In the genomic region with DNA sequence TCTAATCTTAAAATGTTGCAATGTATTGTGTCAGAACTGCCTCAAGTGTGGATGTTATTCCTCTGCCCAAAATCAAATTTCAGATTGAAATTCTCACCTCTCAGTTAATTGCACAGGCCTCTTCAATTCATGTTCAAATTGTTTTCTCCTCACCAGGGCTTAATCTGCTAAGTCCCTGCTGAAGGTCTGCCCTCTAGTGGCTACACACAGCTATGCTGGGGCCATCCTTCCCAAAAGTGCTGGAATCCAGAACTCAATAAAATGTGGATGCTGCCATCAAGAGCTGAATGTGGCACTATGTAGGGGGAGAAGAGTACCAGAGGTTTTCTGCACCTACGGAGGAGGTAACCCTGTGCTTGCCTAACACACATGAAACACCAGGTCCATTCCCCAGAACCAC, we compare ENCODE assay signal across 10 mouse cellular contexts. TPM values are rescaled to one million over a fixed set of nuclear protein-coding genes. Genes with fewer than 3 reads are reported as not detected.
DNase-seq lines count a peak whose midpoint lies in the region; ATAC-seq and TF ChIP-seq lines count a peak whose summit lies in the region.
"Had no signal": no experiment of that assay in that cellular context is flagged by ENCODE, and none has a peak within 500 bp of the region (broad histone marks: within the 10 kb centered on the region; RNA-seq: fewer than 3 reads in every experiment).

No protein-coding gene starts in this region.

- H3K27ac ChIP-seq in hindbrain, postnatal 0 days: no peak overlapping the region
- H3K27ac ChIP-seq in hindbrain, embryonic 12.5 days: no peak overlapping the region
- H3K27ac ChIP-seq: macrophage had no signal

- H3K4me3 ChIP-seq in hindbrain, postnatal 0 days (ENCODE audit: low read length): no peak overlapping the region
- no peak overlapping the region for H3K4me3 ChIP-seq in hindbrain, embryonic 12.5 days

- no peaks in the 10 kb centered on the region for H3K36me3 ChIP-seq in hindbrain, postnatal 0 days (ENCODE audit: insufficient read depth, low read length)
- no peaks in the 10 kb centered on the region for H3K36me3 ChIP-seq in hindbrain, embryonic 12.5 days

- DNase-seq in hindbrain, postnatal 0 days (ENCODE audit: low spot score): peak; percentile 35
- DNase-seq in retina, embryonic 14.5 days (ENCODE audit: low spot score): peak; percentile 33
- no peak for DNase-seq in retina, postnatal 1 day
- DNase-seq in ZHBTc4 (ENCODE audit: low read depth, low spot score): peak; percentile 68
- DNase-seq in ovary, postnatal 10 days (ENCODE audit: low spot score): no peak
- DNase-seq in T-cell, adult 2 months (ENCODE audit: low spot score): no peak

- H3K9ac ChIP-seq in hindbrain, postnatal 0 days (replicated peaks; ENCODE audit: low read length): no peak overlapping the region
- H3K9ac ChIP-seq in hindbrain, embryonic 12.5 days: no peak overlapping the region

- no peaks in the 10 kb centered on the region for H3K4me1 ChIP-seq in hindbrain, postnatal 0 days (ENCODE audit: insufficient read depth, low read length)
- no peaks in the 10 kb centered on the region for H3K4me1 ChIP-seq in hindbrain, embryonic 12.5 days

- TF ChIP-seq CTCF in hindbrain, postnatal 0 days (IDR thresholded peaks at IDR 0.05; ENCODE audit: low read depth): peak; percentile 61

- WGBS in hindbrain, postnatal 0 days: 58% methylated on average over 1 of the region's 1 CpGs
- 53% methylated on average over 1 of the region's 1 CpGs for WGBS in hindbrain, embryonic 12.5 days

- ATAC-seq in hindbrain, postnatal 0 days: no peak
- ATAC-seq in hindbrain, embryonic 12.5 days (ENCODE audit: low FRiP score): no peak
- ATAC-seq in megakaryocyte progenitor cell, adult 5-6 weeks (replicated peaks; ENCODE audit: poor library complexity): peak; percentile 54; the same call in 1 of the 2 replicates

- H3K27me3 ChIP-seq in hindbrain, postnatal 0 days (ENCODE audit: insufficient read depth, low read length): no peaks in the 10 kb centered on the region
- no peaks in the 10 kb centered on the region for H3K27me3 ChIP-seq in hindbrain, embryonic 12.5 days

- H3K4me2 ChIP-seq in hindbrain, postnatal 0 days (ENCODE audit: low read depth, low read length): no peak overlapping the region
- no peak overlapping the region for H3K4me2 ChIP-seq in hindbrain, embryonic 12.5 days (replicated peaks)

- H3K9me3 ChIP-seq in hindbrain, postnatal 0 days (ENCODE audit: low read length): no peaks in the 10 kb centered on the region
- no peaks in the 10 kb centered on the region for H3K9me3 ChIP-seq in hindbrain, embryonic 12.5 days (replicated peaks)

RNA-seq across cellular contexts. Expression of a gene that starts 41.2 kb away (rescaled TPM):
- not detected in 2 replicates for total RNA-seq in hindbrain, postnatal 0 days (2014; rRNA removed)
- polyA plus RNA-seq in hindbrain, postnatal 0 days (2015; fragmentation: Nextera tagmentation; extraction: Ambion mirVana): not detected in 2 replicates
- not detected in 2 replicates for polyA plus RNA-seq in hindbrain, embryonic 12.5 days (2016; fragmentation: Nextera tagmentation; extraction: Ambion mirVana)
- not detected in 2 replicates for total RNA-seq in megakaryocyte progenitor cell, adult 5-6 weeks (2015)
- not detected in 2 replicates for total RNA-seq in megakaryocyte progenitor cell, adult 5-6 weeks (2017)
- total RNA-seq: heart, postnatal 10 days had no signal
- polyA plus RNA-seq: macrophage had no signal

Comparison
In these comparisons a context has a peak if more than half of its experiments do, and no peak if none do; other contexts are left out.
1. DNase-seq: peak in hindbrain, postnatal 0 days (single experiment), retina, embryonic 14.5 days (single experiment) and ZHBTc4 (single experiment); none in retina, postnatal 1 day (single experiment), ovary, postnatal 10 days (single experiment) and T-cell, adult 2 months (single experiment).